Mouse (Mus musculus): ENCODE results near the gene Spata17. TPM values are rescaled to one million over a fixed set of nuclear protein-coding genes. Genes with fewer than 3 reads are reported as not detected.
"Not testable (repeated sequence)": the region's sequence is repeated elsewhere in the genome, so short reads cannot be mapped to it uniquely, and the experiment has no call there.

The Spata17 gene
- total and polyA plus RNA-seq, 3 experiments = 0.52 to 1.8 (median 0.59) TPM

GRCm38 (mm10) chr1:187175991-187176390 lies 39.3 kb downstream of the Spata17 start:
- no peak for DNase-seq

- no peak for DNase-seq
Observed at GRCm38 (mm10) chr1:187170361-187170760, 44.9 kb downstream of the Spata17 start.

- DNase-seq = no peak
Observed at GRCm38 (mm10) chr1:187169646-187170045, 45.6 kb downstream of the Spata17 start.

- DNase-seq = no peak
Observed at GRCm38 (mm10) chr1:187163571-187163970, 51.7 kb downstream of the Spata17 start.

- no peak for DNase-seq
Observed at GRCm38 (mm10) chr1:187155658-187156057, 59.6 kb downstream of the Spata17 start.

- DNase-seq = no peak
Observed at GRCm38 (mm10) chr1:187153681-187154080, 61.6 kb downstream of the Spata17 start.

GRCm38 (mm10) chr1:187152571-187152970 lies 62.7 kb downstream of the Spata17 start:
- DNase-seq = no peak

GRCm38 (mm10) chr1:187142984-187143383 lies 72.3 kb downstream of the Spata17 start:
- DNase-seq = no peak

- peak; percentile 39 for DNase-seq
Observed at GRCm38 (mm10) chr1:187137426-187137825, 77.8 kb downstream of the Spata17 start.

- DNase-seq = no peak
Observed at GRCm38 (mm10) chr1:187135887-187136286, 79.4 kb downstream of the Spata17 start.

GRCm38 (mm10) chr1:187133841-187134240 lies 81.4 kb downstream of the Spata17 start:
- DNase-seq = no peak

- DNase-seq = no peak
Observed at GRCm38 (mm10) chr1:187132348-187132747, 82.9 kb downstream of the Spata17 start.

- not testable (repeated sequence) for DNase-seq
Observed at GRCm38 (mm10) chr1:187127548-187127947, 87.7 kb downstream of the Spata17 start.

- DNase-seq = no peak
Observed at GRCm38 (mm10) chr1:187125733-187126132, 89.5 kb downstream of the Spata17 start.

GRCm38 (mm10) chr1:187124967-187125366 lies 90.3 kb downstream of the Spata17 start:
- no peak for DNase-seq

GRCm38 (mm10) chr1:187119300-187119699 lies 96.0 kb downstream of the Spata17 start:
- no peak for DNase-seq

- no peak for DNase-seq
Observed at GRCm38 (mm10) chr1:187118108-187118507, 97.2 kb downstream of the Spata17 start.

GRCm38 (mm10) chr1:187113716-187114115 lies 101.5 kb downstream of the Spata17 start:
- DNase-seq = no peak

GRCm38 (mm10) chr1:187102130-187102529 lies 113.1 kb downstream of the Spata17 start:
- DNase-seq = no peak

GRCm38 (mm10) chr1:187101202-187101601 lies 114.1 kb downstream of the Spata17 start:
- no peak for DNase-seq

GRCm38 (mm10) chr1:187100624-187101023 lies 114.6 kb downstream of the Spata17 start:
- no peak for DNase-seq

GRCm38 (mm10) chr1:187098285-187098684 lies 117.0 kb downstream of the Spata17 start:
- DNase-seq = peak; percentile 53

GRCm38 (mm10) chr1:187092546-187092945 lies 122.7 kb downstream of the Spata17 start:
- no peak for DNase-seq

- DNase-seq = peak; percentile 7
Observed at GRCm38 (mm10) chr1:187088660-187089395, 126.4 kb downstream of the Spata17 start.

All from adrenal gland, adult 2 months (tissue).